ENCODE assay signal across 28 mouse cellular contexts in the genomic region with DNA sequence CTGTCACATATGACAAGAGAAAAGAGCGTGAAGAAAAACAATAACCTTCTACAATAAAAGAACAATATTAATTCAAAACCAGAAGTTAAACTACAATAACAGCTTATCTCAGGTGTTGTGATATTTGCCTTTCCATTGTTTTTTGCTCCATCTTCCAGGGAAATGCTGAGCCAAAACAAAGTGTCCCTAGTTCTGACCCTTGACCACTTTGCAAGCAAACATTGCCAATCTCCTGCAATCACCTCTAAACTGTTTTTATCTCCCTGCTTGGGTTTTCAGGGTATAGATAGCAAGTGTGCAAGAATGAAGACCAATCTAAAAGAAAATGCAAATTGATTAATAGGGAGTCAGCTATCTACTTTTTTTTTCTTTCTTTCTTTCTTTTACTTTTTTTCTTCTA.
"Had no signal": no experiment of that assay in that cellular context is flagged by ENCODE, and none has a peak within 500 bp of the region (broad histone marks: within the 10 kb centered on the region; RNA-seq: fewer than 3 reads in every experiment).

No protein-coding gene starts in this region.

- DNase-seq: cerebellum, adult 8-10 months; cerebellum, adult 9-10 months; cerebellum, adult 9-11 months; cerebellum, postnatal 10 days; cerebellum, postnatal 14 days; cerebellum, postnatal 25 days; cerebellum, postnatal 36 days; embryo, embryonic 11 days; forebrain, postnatal 0 days; gastrocnemius, adult 2 months; gastrocnemius, postnatal 10 days; gastrocnemius, postnatal 14 days; gastrocnemius, postnatal 25 days; gastrocnemius, postnatal 36 days; heart, adult 11 months; heart, adult 18-20 months; heart, adult 2 months had no signal

- H3K27me3 ChIP-seq: embryonic facial prominence, embryonic 12.5 days; embryonic facial prominence, embryonic 13.5 days; embryonic facial prominence, embryonic 15.5 days; forebrain, embryonic 12.5 days; forebrain, embryonic 13.5 days; forebrain, embryonic 15.5 days had no signal

- H3K4me2 ChIP-seq: embryonic facial prominence, embryonic 12.5 days; embryonic facial prominence, embryonic 13.5 days; embryonic facial prominence, embryonic 15.5 days; forebrain, embryonic 12.5 days; forebrain, embryonic 13.5 days; forebrain, embryonic 15.5 days had no signal

- H3K27ac ChIP-seq: embryonic facial prominence, embryonic 10.5 days; embryonic facial prominence, embryonic 12.5 days; embryonic facial prominence, embryonic 13.5 days; embryonic facial prominence, embryonic 15.5 days; forebrain, embryonic 10.5 days; forebrain, embryonic 12.5 days; forebrain, embryonic 13.5 days; forebrain, embryonic 15.5 days; gastrocnemius, adult 2 months; heart, adult 2 months had no signal

- ATAC-seq: forebrain, embryonic 13.5 days; forebrain, embryonic 14.5 days; forebrain, embryonic 15.5 days; forebrain, embryonic 16.5 days; forebrain, postnatal 0 days had no signal

- H3K9ac ChIP-seq: embryonic facial prominence, embryonic 12.5 days; embryonic facial prominence, embryonic 13.5 days; embryonic facial prominence, embryonic 15.5 days; forebrain, embryonic 12.5 days; forebrain, embryonic 13.5 days; forebrain, embryonic 15.5 days; forebrain, postnatal 0 days had no signal

- H3K9me3 ChIP-seq: embryonic facial prominence, embryonic 10.5 days; embryonic facial prominence, embryonic 12.5 days; embryonic facial prominence, embryonic 13.5 days; embryonic facial prominence, embryonic 15.5 days; forebrain, embryonic 10.5 days; forebrain, embryonic 12.5 days; forebrain, embryonic 13.5 days; forebrain, embryonic 15.5 days had no signal

- H3K36me3 ChIP-seq: embryonic facial prominence, embryonic 10.5 days; embryonic facial prominence, embryonic 12.5 days; embryonic facial prominence, embryonic 13.5 days; embryonic facial prominence, embryonic 15.5 days; forebrain, embryonic 10.5 days; forebrain, embryonic 12.5 days; forebrain, embryonic 15.5 days had no signal

- H3K4me1 ChIP-seq: embryonic facial prominence, embryonic 10.5 days; embryonic facial prominence, embryonic 12.5 days; embryonic facial prominence, embryonic 13.5 days; embryonic facial prominence, embryonic 15.5 days; forebrain, embryonic 10.5 days; forebrain, embryonic 12.5 days; forebrain, embryonic 13.5 days; forebrain, embryonic 15.5 days had no signal

- H3K4me3 ChIP-seq: embryonic facial prominence, embryonic 10.5 days; embryonic facial prominence, embryonic 12.5 days; embryonic facial prominence, embryonic 13.5 days; embryonic facial prominence, embryonic 15.5 days; erythroblast, embryonic 14.5 days; forebrain, embryonic 10.5 days; forebrain, embryonic 12.5 days; forebrain, embryonic 13.5 days; forebrain, embryonic 15.5 days; gastrocnemius, adult 2 months; heart, adult 2 months had no signal
